Mouse (Mus musculus): ENCODE results near the gene Glis3. TPM values are rescaled to one million over a fixed set of nuclear protein-coding genes. Genes with fewer than 3 reads are reported as not detected.

The Glis3 gene
- total and polyA plus RNA-seq, 3 experiments, result not detected

- Histone ChIP-seq H3K27ac (ENCODE audit: control insufficient read depth, low read depth, low read length) (no peak overlapping the region), H3K36me3 (ENCODE audit: control insufficient read depth in 1 of 2, insufficient read depth in 2 of 2, low read length in 2 of 2) (no peaks in the 10 kb centered on the region), H3K4me3 (ENCODE audit: control insufficient read depth in 1 of 2, insufficient read depth in 1 of 2, low read depth in 2 of 2, low read length in 2 of 2) (no peak overlapping the region), H3K27me3 (ENCODE audit: control insufficient read depth in 1 of 2, insufficient read depth in 2 of 2, low read length in 2 of 2) (no peaks in the 10 kb centered on the region), H3K4me1 (ENCODE audit: control insufficient read depth in 1 of 2, insufficient read depth in 2 of 2, low read length in 2 of 2) (no peaks in the 10 kb centered on the region), H3K9me3 (replicated peaks; ENCODE audit: insufficient read depth, low read length) (no peaks in the 10 kb centered on the region), H3K9ac (ENCODE audit: control insufficient read depth, low read depth, low read length, poor library complexity, severe bottlenecking) (no peak overlapping the region), H3K79me2 (ENCODE audit: control insufficient read depth, insufficient read depth, low read length, poor library complexity) (no peaks in the 10 kb centered on the region)
- TF ChIP-seq RAD21 (IDR thresholded peaks at IDR 0.05; ENCODE audit: low read depth, low read length), result no peak
- no peak for TF ChIP-seq CHD1 (IDR thresholded peaks at IDR 0.05; ENCODE audit: low read depth, low read length)
- no peak for TF ChIP-seq HCFC1 (IDR thresholded peaks at IDR 0.05; ENCODE audit: low read depth, low read length)
- TF ChIP-seq USF2 (IDR thresholded peaks at IDR 0.05; ENCODE audit: borderline replicate concordance in 1 of 2, insufficient read depth in 1 of 2, low read depth in 1 of 2, low read length in 2 of 2), result no peak
- TF ChIP-seq GABPA (IDR thresholded peaks at IDR 0.05; ENCODE audit: low read depth, low read length), result no peak
- TF ChIP-seq POLR2AphosphoS2 (IDR thresholded peaks at IDR 0.05; ENCODE audit: low read length), result no peak
- no peak for TF ChIP-seq MAX (IDR thresholded peaks at IDR 0.05; ENCODE audit: low read length)
- TF ChIP-seq GATA1 (IDR thresholded peaks at IDR 0.05; ENCODE audit: low read depth, low read length), result no peak
- no peak for TF ChIP-seq ZNF384 (IDR thresholded peaks at IDR 0.05; ENCODE audit: low read depth, low read length)
- no peak for TF ChIP-seq MEF2A (IDR thresholded peaks at IDR 0.05; ENCODE audit: extremely low read depth, insufficient replicate concordance, low read depth, low read length, poor library complexity, severe bottlenecking)
- no peak for TF ChIP-seq MYB (IDR thresholded peaks at IDR 0.05; ENCODE audit: low read depth, low read length)
- no peak for TF ChIP-seq POLR2AphosphoS5 (IDR thresholded peaks at IDR 0.05; ENCODE audit: borderline replicate concordance, low read depth, low read length)
- no peak for TF ChIP-seq ELF1 (IDR thresholded peaks at IDR 0.05; ENCODE audit: low read depth, low read length)
- TF ChIP-seq CHD2 (IDR thresholded peaks at IDR 0.05; ENCODE audit: low read length), result no peak
- no peak for TF ChIP-seq ZMIZ1 (IDR thresholded peaks at IDR 0.05; ENCODE audit: low read depth, low read length)
- no peak for TF ChIP-seq NRF1 (IDR thresholded peaks at IDR 0.05; ENCODE audit: insufficient read depth, low read depth, low read length, poor library complexity, severe bottlenecking)
- no peak for TF ChIP-seq NELFE (IDR thresholded peaks at IDR 0.05; ENCODE audit: low read depth, low read length)
- no peak for TF ChIP-seq TBP (IDR thresholded peaks at IDR 0.05; ENCODE audit: low read depth, low read length)
- no peak for TF ChIP-seq MYC (IDR thresholded peaks at IDR 0.05; ENCODE audit: low read depth, low read length)
- DNase-seq (ENCODE audit: low read depth, low spot score), result no peak
Measured at GRCm38 (mm10) chr19:28258907-28259675, 420.8 kb downstream of the Glis3 start.

DNA sequence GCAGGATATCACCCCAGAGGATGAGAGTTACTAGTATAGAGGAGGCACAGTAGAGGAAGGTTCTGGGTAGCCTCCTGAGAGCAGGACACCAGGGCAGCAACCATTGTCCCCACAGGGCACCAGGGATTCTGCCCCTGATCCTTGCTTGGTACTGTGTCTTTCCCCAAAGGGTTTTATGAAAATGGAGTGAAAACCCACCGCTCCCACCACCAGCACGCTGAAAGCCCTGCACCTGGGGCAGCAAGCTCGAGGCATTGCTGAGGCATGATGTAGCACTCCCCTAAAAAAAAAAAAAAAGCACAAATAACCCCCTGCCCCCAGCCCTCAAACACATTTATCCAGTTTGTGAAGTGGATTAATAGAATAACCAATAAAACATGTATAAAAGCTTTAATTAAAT is 421.4 kb downstream of the Glis3 start:
- H3K36me3 ChIP-seq (ENCODE audit: control insufficient read depth in 1 of 2, insufficient read depth in 2 of 2, low read length in 2 of 2), result no peaks in the 10 kb centered on the region
- H3K4me3 ChIP-seq (ENCODE audit: control insufficient read depth in 1 of 2, insufficient read depth in 1 of 2, low read depth in 2 of 2, low read length in 2 of 2), result no peak overlapping the region
- no peak for DNase-seq (ENCODE audit: low read depth, low spot score)
- H3K9me3 ChIP-seq (replicated peaks; ENCODE audit: insufficient read depth, low read length), result no peaks in the 10 kb centered on the region
- no peak overlapping the region for H3K9ac ChIP-seq (ENCODE audit: control insufficient read depth, low read depth, low read length, poor library complexity, severe bottlenecking)
- TF ChIP-seq GABPA (IDR thresholded peaks at IDR 0.05; ENCODE audit: low read depth, low read length) (no peak), UBTF (IDR thresholded peaks at IDR 0.05; ENCODE audit: borderline replicate concordance, insufficient read depth, low read depth, low read length) (no peak), TBP (IDR thresholded peaks at IDR 0.05; ENCODE audit: low read depth, low read length) (no peak), ZC3H11A (IDR thresholded peaks at IDR 0.05; ENCODE audit: low read depth, low read length) (no peak), ZKSCAN1 (IDR thresholded peaks at IDR 0.05; ENCODE audit: low read depth, low read length) (no peak), KAT2A (conservative IDR thresholded peaks at IDR 0.05; ENCODE audit: low read depth, low read length) (no peak), POLR2AphosphoS2 (IDR thresholded peaks at IDR 0.05; ENCODE audit: low read length) (no peak), E2F4 (IDR thresholded peaks at IDR 0.05; ENCODE audit: borderline replicate concordance, low read depth, low read length) (no peak), CHD2 (IDR thresholded peaks at IDR 0.05; ENCODE audit: low read length) (no peak), MAFK (IDR thresholded peaks at IDR 0.05; ENCODE audit: borderline replicate concordance, low read depth, low read length) (no peak), POLR2AphosphoS5 (IDR thresholded peaks at IDR 0.05; ENCODE audit: borderline replicate concordance, low read depth, low read length) (no peak), SMC3 (IDR thresholded peaks at IDR 0.05; ENCODE audit: low read depth, low read length) (no peak), POLR2A (IDR thresholded peaks at IDR 0.05; ENCODE audit: control insufficient read depth in 1 of 2, insufficient read depth in 1 of 2, low read depth in 1 of 2, low read length in 2 of 2, poor library complexity in 1 of 2) (no peak), RAD21 (IDR thresholded peaks at IDR 0.05; ENCODE audit: low read depth, low read length) (no peak)
- H3K27me3 ChIP-seq (ENCODE audit: control insufficient read depth in 1 of 2, insufficient read depth in 2 of 2, low read length in 2 of 2), result no peaks in the 10 kb centered on the region
- H3K79me2 ChIP-seq (ENCODE audit: control insufficient read depth, insufficient read depth, low read length, poor library complexity), result no peaks in the 10 kb centered on the region
- H3K27ac ChIP-seq (ENCODE audit: control insufficient read depth, low read depth, low read length), result no peak overlapping the region
- no peaks in the 10 kb centered on the region for H3K4me1 ChIP-seq (ENCODE audit: control insufficient read depth in 1 of 2, insufficient read depth in 2 of 2, low read length in 2 of 2)

Measured in MEL (cell line).